ENCODE assay signal across 2 mouse cellular contexts in genomic region chr15:100822370-100822769, GRCm38 (mm10). TPM values are rescaled to one million over a fixed set of nuclear protein-coding genes. Genes with fewer than 3 reads are reported as not detected.
"Had no signal": no experiment of that assay in that cellular context is flagged by ENCODE, and none has a peak within 500 bp of the region (broad histone marks: within the 10 kb centered on the region; RNA-seq: fewer than 3 reads in every experiment).

No protein-coding gene starts in this region.

RNA-seq across cellular contexts. Expression of gene Scn8a, which starts 47.3 kb away (rescaled TPM):
- total RNA-seq: hematopoietic stem cell, adult 5-6 weeks had no signal
- polyA plus RNA-seq: heart, adult 2 months had no signal
